Mouse (Mus musculus) C2C12 (cell line): ENCODE results near the gene Retreg3.

Experiments
- CTCF ChIP-seq: IDR thresholded peaks from one replicate; pipeline ENCODE4 v1.5.1; 2011; ENCODE audit not compliant: control insufficient read depth, insufficient read depth, insufficient read length
- FOSL1 ChIP-seq: IDR thresholded peaks from one replicate; pipeline ENCODE4 v1.8.0; 2011; ENCODE audit warnings: mild to moderate bottlenecking, low read length; ENCODE audit not compliant: poor library complexity, insufficient read depth, severe bottlenecking
- MAX ChIP-seq: IDR thresholded peaks from one replicate; pipeline ENCODE4 v1.6.1; 2011; ENCODE audit warnings: mild to moderate bottlenecking, control low read depth
- MYOG ChIP-seq: IDR thresholded peaks from one replicate; pipeline ENCODE4 v1.6.1; 2011; ENCODE audit not compliant: control insufficient read depth, insufficient read length; ENCODE audit errors: extremely low read depth
- USF1 ChIP-seq: IDR thresholded peaks from one replicate; pipeline ENCODE4 v1.6.1; 2011; ENCODE audit warnings: low read depth, mild to moderate bottlenecking, control low read depth, moderate library complexity

DNA sequence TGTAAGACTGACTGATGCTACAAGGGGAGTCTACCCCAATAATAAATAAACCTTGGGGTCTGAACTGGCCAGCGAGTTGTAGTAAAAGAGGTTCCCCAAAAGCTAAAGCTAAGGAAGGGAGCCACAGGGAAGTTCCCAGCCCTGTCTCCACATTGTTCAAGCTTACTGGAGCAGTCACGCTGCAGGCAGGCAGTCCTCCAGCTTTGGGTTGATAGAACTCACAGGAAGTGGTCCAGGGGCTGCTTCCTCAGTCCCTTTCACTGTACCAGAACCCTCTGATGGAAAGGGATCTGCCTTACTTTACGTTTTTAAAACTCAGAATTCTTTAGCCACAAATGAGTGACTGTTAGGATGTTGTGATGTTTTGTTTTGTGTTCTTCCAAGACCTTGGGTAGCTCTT is 72.2 kb downstream of the Retreg3 start:
- TF ChIP-seq CTCF (no peak), USF1 (no peak), MAX (no peak), MYOG (no peak), FOSL1 (no peak)
